Mouse (Mus musculus) erythroblast, embryonic 14.5 days (primary cell): ENCODE measurements around the gene Klhl40. TPM values are rescaled to one million over a fixed set of nuclear protein-coding genes. Genes with fewer than 3 reads are reported as not detected.

Experiments
- H3K27me3 ChIP-seq: 2 replicates; pipeline ENCODE4 v1.6.1; 2012; ENCODE audit warnings: inconsistent platforms; ENCODE audit not compliant: control insufficient read depth
- H3K36me3 ChIP-seq: 2 replicates; pipeline ENCODE4 v1.6.1; 2012; ENCODE audit warnings: mild to moderate bottlenecking, inconsistent platforms; ENCODE audit not compliant: control insufficient read depth
- H3K4me1 ChIP-seq: 2 replicates; pipeline ENCODE4 v1.6.1; 2012; ENCODE audit warnings: inconsistent platforms; ENCODE audit not compliant: control insufficient read depth
- H3K4me3 ChIP-seq: replicated peaks from 2 replicates; pipeline ENCODE3; 2012; ENCODE audit warnings: moderate library complexity, mild to moderate bottlenecking, inconsistent platforms
- H3K9me3 ChIP-seq: 2 replicates; pipeline ENCODE4 v1.6.1; 2012; ENCODE audit warnings: low read length, inconsistent platforms, mixed read lengths; ENCODE audit not compliant: control insufficient read depth
- GATA1 ChIP-seq: IDR thresholded peaks from 2 replicates; pipeline ENCODE4 v1.6.1; 2012; ENCODE audit warnings: low read length, inconsistent platforms, mixed read lengths
- TAL1 ChIP-seq: IDR thresholded peaks from 3 replicates; pipeline ENCODE4 v1.6.1; 2012; ENCODE audit warnings: low read length, inconsistent platforms, mixed read lengths
- polyA plus RNA-seq: library from polyadenylated mRNA; stranded (reverse); fragments of >175 nt; gene quantifications from 2 replicates; pipeline ENCODE4 v1.2.3, GENCODE M21; 2012

The Klhl40 gene
- not detected in 2 replicates for polyA plus RNA-seq

- no peak for TF ChIP-seq TAL1
- TF ChIP-seq GATA1: no peak
- Histone ChIP-seq H3K27me3 (peaks cover 25% of the 10 kb centered on the region), H3K4me1 (no peaks in the 10 kb centered on the region), H3K9me3 (no peaks in the 10 kb centered on the region), H3K4me3 (no peak within 1 kb of the TSS), H3K36me3 (no peaks in the 10 kb centered on the region)
These were observed at the start of gene Klhl40 for GRCm38 (mm10) chr9:121777484-121778065. Klhl40 (plus strand) TSS chr9:121777607.

DNA sequence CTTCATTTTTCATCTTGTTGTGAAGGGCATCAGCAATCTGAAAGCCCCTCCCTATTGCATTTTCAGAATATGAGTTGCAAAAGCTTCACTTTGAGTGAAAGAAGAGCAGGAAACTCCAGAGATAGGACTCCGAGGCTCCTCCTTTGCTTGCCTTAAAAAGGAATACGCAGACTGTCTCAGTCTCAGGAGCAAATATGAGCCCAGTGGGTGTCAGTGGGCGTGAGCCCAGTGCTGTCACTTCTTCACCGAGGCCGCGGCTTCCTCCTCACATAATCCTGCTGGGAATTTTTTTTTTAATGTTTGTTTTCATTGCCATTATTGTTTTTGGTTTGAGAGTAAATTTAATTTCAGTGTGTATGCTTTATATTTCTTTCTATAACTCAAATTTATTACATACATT, 36.9 kb upstream of the Klhl40 start:
- H3K4me1 ChIP-seq: no peaks in the 10 kb centered on the region
- H3K36me3 ChIP-seq: peaks cover 78% of the 10 kb centered on the region
- TF ChIP-seq GATA1: no peak

DNA sequence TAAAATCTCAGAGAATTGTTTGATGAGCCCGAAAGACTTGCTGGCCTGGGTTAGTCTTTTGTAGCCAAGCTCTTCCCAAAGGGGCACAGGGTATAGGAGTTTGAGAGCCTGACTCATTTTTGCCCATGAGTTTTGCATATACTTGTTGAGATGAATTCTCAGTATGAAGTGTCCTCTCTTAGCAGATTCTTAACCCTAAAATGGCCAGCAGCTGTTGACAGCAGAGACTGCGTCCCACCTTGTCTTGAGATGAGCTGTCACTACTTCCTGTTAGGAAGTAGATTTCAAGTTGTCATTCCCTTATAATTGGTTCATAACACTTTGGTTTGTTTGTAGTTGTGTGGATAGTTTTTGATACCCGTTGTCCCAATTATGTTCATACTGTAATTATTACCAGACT, 36.2 kb upstream of the Klhl40 start:
- no peak for TF ChIP-seq GATA1
- no peak for TF ChIP-seq TAL1
- no peaks in the 10 kb centered on the region for H3K9me3 ChIP-seq
- no peaks in the 10 kb centered on the region for H3K4me1 ChIP-seq
- H3K27me3 ChIP-seq: no peaks in the 10 kb centered on the region
- H3K4me3 ChIP-seq: no peak overlapping the region
- peaks cover 80% of the 10 kb centered on the region for H3K36me3 ChIP-seq

More for the DNA sequence above, 36.9 kb upstream of the Klhl40 start:
- H3K4me3 ChIP-seq: no peak overlapping the region
- no peaks in the 10 kb centered on the region for H3K27me3 ChIP-seq
- no peaks in the 10 kb centered on the region for H3K9me3 ChIP-seq

DNA sequence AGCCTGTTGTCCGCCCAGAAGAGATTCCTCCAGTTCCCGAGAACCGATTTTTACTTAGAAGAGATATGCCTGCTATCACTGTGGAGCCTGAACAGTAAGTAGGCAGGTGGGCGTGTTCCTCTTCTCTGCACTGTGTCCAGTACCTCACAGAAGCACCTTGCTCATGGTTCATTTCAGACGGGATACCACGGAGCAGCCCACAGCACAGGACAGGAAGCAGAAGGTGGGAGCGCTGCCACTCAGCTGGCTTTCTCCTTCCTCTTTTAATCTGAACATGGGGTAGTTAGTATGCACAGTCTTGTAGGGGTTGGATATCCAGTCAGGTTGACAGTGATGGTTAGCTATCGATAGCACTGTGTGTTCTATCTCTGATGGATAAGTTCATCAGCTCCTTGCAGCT, 33.4 kb upstream of the Klhl40 start:
- Histone ChIP-seq H3K27me3 (no peaks in the 10 kb centered on the region), H3K4me1 (no peaks in the 10 kb centered on the region), H3K9me3 (no peaks in the 10 kb centered on the region), H3K4me3 (no peak overlapping the region), H3K36me3 (peaks cover 95% of the 10 kb centered on the region)
- TF ChIP-seq GATA1 (no peak), TAL1 (no peak)

- TF ChIP-seq GATA1 (no peak), TAL1 (no peak)
- no peaks in the 10 kb centered on the region for H3K4me1 ChIP-seq
- peaks cover 95% of the 10 kb centered on the region for H3K36me3 ChIP-seq
These were observed 24.6 kb upstream of the Klhl40 start for GRCm38 (mm10) chr9:121752774-121753173.

GRCm38 (mm10) chr9:121754624-121755023, 22.8 kb upstream of the Klhl40 start:
- H3K36me3 ChIP-seq: peaks cover 77% of the 10 kb centered on the region
- H3K4me3 ChIP-seq: no peak overlapping the region
- H3K27me3 ChIP-seq: peaks cover 21% of the 10 kb centered on the region

More at GRCm38 (mm10) chr9:121752774-121753173, 24.6 kb upstream of the Klhl40 start:
- H3K4me3 ChIP-seq: no peak overlapping the region
- H3K9me3 ChIP-seq: no peaks in the 10 kb centered on the region
- H3K27me3 ChIP-seq: peaks cover 3% of the 10 kb centered on the region

GRCm38 (mm10) chr9:121756785-121757184, 20.6 kb upstream of the Klhl40 start:
- H3K4me1 ChIP-seq: peaks cover 8% of the 10 kb centered on the region
- H3K9me3 ChIP-seq: no peaks in the 10 kb centered on the region
- TF ChIP-seq GATA1 (no peak), TAL1 (no peak)
- H3K36me3 ChIP-seq: peaks cover 55% of the 10 kb centered on the region
- no peak overlapping the region for H3K4me3 ChIP-seq
- peaks cover 43% of the 10 kb centered on the region for H3K27me3 ChIP-seq

More at GRCm38 (mm10) chr9:121754624-121755023, 22.8 kb upstream of the Klhl40 start:
- Histone ChIP-seq H3K9me3 (no peaks in the 10 kb centered on the region), H3K4me1 (peaks cover 7% of the 10 kb centered on the region)
- TF ChIP-seq TAL1: no peak
- no peak for TF ChIP-seq GATA1

GRCm38 (mm10) chr9:121757432-121757831, 20.0 kb upstream of the Klhl40 start:
- peaks cover 46% of the 10 kb centered on the region for H3K27me3 ChIP-seq
- no peak for TF ChIP-seq GATA1
- TF ChIP-seq TAL1: no peak
- H3K4me1 ChIP-seq: peaks cover 8% of the 10 kb centered on the region
- peaks cover 51% of the 10 kb centered on the region for H3K36me3 ChIP-seq
- no peak overlapping the region for H3K4me3 ChIP-seq
- H3K9me3 ChIP-seq: no peaks in the 10 kb centered on the region

DNA sequence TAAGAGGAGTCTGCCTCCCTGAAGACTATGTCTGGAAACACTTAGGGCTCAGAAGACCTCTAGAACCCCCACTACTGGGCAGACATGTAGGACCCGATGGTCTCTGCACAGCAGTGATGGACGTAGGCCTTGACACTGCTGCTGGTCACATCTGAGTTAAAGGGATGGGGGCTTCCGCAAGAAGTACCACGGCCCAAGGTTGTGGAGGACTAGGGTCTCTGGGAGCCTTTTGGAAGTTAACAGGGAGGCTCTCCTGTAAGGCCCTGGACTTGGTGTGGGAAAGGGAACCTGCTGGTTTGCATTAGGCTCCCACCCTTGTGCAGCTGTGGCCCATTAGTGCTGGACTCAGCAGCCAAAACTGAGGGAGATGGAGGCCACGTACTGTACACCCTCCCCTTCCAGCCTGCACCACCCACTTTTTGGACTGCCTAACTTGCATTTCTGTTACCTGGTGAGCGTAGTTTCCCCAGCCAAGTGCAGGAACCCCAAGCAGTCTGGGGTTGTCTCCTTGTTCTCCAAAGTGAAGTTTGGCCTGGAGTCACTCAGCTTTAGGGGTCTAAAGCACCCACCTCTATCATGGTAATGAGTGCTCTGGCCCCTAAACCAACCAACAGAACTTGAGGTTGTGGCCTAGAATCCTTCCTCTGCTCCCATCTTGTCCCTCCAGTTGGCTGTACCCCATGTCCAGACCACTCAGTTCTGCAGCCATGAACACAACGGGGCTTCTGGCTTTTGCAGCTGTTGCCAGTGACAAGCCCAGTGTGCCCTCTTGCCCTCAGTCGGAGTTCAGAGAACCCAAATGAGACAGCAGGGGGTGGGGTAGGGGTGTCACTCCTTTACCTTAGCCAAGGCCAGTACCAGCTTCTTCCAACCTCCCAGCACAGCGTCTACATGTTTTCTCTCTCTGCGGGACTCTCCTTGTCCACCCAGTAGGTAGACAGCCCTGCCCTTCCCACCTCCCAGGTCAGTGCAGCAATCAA, 19.3 kb upstream of the Klhl40 start:
- Histone ChIP-seq H3K4me3 (no peak overlapping the region), H3K9me3 (no peaks in the 10 kb centered on the region), H3K27me3 (peaks cover 51% of the 10 kb centered on the region), H3K4me1 (peaks cover 8% of the 10 kb centered on the region), H3K36me3 (peaks cover 50% of the 10 kb centered on the region)
- TF ChIP-seq GATA1 (no peak), TAL1 (no peak)
